Mouse (Mus musculus): ENCODE measurements around the gene Rabggtb. TPM values are rescaled to one million over a fixed set of nuclear protein-coding genes. Genes with fewer than 3 reads are reported as not detected.
"Not testable (repeated sequence)": the region's sequence is repeated elsewhere in the genome, so short reads cannot be mapped to it uniquely, and the experiment has no call there.

The Rabggtb gene
- polyA plus RNA-seq, 1 experiment from 2014 or later: 62.2 TPM

DNA sequence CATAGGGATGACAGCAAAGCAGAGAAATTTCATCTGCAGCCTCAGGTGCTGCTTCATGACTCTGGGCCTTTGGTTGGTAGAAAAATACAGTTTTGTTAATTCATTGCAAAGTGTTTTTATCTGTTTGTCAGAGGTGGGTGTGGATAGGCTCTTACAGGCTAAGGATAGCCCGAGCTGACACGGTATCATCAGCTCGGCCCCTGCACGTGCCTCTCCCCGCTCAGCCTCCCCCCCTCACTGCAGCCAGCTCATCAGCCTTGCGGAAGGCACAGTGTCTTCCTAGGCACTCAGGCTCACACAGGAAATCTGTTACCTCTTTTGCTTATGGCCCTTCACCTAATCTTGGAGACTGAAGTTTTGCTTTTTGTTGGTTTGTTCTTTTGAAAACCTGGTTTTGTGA lies 24.7 kb downstream of the Rabggtb start:
- no peak overlapping the region for H3K9ac ChIP-seq (ENCODE audit: low read depth, low read length)
- H3K36me3 ChIP-seq (ENCODE audit: control insufficient read depth, insufficient read depth, low read length): no peaks in the 10 kb centered on the region
- no peaks in the 10 kb centered on the region for H3K4me1 ChIP-seq (ENCODE audit: control insufficient read depth, insufficient read depth, low read depth, low read length)
- H3K9me3 ChIP-seq (ENCODE audit: control insufficient read depth, low read length): no peaks in the 10 kb centered on the region
- no peak for ATAC-seq
- H3K4me3 ChIP-seq (ENCODE audit: low read length): no peak overlapping the region
- H3K27me3 ChIP-seq (replicated peaks; ENCODE audit: control insufficient read depth, insufficient read depth, low read length): no peaks in the 10 kb centered on the region
- 79% methylated on average over 6 of the region's 6 CpGs for WGBS
- no peak overlapping the region for H3K27ac ChIP-seq (ENCODE audit: low read depth, low read length)
- H3K4me2 ChIP-seq (ENCODE audit: low read length): no peak overlapping the region

GRCm38 (mm10) chr3:153886296-153886695 lies 26.5 kb downstream of the Rabggtb start:
- H3K4me3 ChIP-seq (ENCODE audit: low read length): no peak overlapping the region
- no peak for ATAC-seq
- H3K36me3 ChIP-seq (ENCODE audit: control insufficient read depth, insufficient read depth, low read length): no peaks in the 10 kb centered on the region
- no peaks in the 10 kb centered on the region for H3K27me3 ChIP-seq (replicated peaks; ENCODE audit: control insufficient read depth, insufficient read depth, low read length)
- H3K9me3 ChIP-seq (ENCODE audit: control insufficient read depth, low read length): no peaks in the 10 kb centered on the region
- no peaks in the 10 kb centered on the region for H3K4me1 ChIP-seq (ENCODE audit: control insufficient read depth, insufficient read depth, low read depth, low read length)
- no peak overlapping the region for H3K9ac ChIP-seq (ENCODE audit: low read depth, low read length)
- H3K27ac ChIP-seq (ENCODE audit: low read depth, low read length): no peak overlapping the region
- H3K4me2 ChIP-seq (ENCODE audit: low read length): no peak overlapping the region

DNA sequence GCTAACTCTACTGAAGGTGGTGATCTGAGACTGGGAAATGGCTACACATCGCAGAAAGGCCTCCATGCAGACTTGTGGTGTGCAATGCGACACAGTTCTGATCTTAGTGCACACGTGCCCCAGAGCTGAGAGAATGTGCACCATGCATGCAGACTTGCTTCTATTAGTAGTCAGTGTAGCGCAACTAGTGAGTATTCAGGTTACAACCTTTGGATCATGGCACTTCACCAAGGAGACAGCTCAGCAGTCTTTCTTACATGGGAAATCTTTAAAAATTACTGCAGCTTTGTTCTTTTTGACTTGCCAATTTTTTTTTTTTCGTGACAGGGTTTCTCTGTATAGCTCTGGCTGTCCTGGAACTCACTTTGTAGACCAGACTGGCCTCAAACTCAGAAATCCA lies 41.4 kb downstream of the Rabggtb start:
- no peaks in the 10 kb centered on the region for H3K27me3 ChIP-seq (replicated peaks; ENCODE audit: control insufficient read depth, insufficient read depth, low read length)
- no peak overlapping the region for H3K4me2 ChIP-seq (ENCODE audit: low read length)
- no peak overlapping the region for H3K27ac ChIP-seq (ENCODE audit: low read depth, low read length)
- H3K9ac ChIP-seq (ENCODE audit: low read depth, low read length): no peak overlapping the region
- no peak for ATAC-seq
- peaks cover 3% of the 10 kb centered on the region; the same call in 1 of the 2 replicates for H3K4me1 ChIP-seq (ENCODE audit: control insufficient read depth, insufficient read depth, low read depth, low read length)
- 83% methylated on average over 5 of the region's 5 CpGs for WGBS
- H3K36me3 ChIP-seq (ENCODE audit: control insufficient read depth, insufficient read depth, low read length): no peaks in the 10 kb centered on the region
- H3K4me3 ChIP-seq (ENCODE audit: low read length): no peak overlapping the region
- H3K9me3 ChIP-seq (ENCODE audit: control insufficient read depth, low read length): no peaks in the 10 kb centered on the region

DNA sequence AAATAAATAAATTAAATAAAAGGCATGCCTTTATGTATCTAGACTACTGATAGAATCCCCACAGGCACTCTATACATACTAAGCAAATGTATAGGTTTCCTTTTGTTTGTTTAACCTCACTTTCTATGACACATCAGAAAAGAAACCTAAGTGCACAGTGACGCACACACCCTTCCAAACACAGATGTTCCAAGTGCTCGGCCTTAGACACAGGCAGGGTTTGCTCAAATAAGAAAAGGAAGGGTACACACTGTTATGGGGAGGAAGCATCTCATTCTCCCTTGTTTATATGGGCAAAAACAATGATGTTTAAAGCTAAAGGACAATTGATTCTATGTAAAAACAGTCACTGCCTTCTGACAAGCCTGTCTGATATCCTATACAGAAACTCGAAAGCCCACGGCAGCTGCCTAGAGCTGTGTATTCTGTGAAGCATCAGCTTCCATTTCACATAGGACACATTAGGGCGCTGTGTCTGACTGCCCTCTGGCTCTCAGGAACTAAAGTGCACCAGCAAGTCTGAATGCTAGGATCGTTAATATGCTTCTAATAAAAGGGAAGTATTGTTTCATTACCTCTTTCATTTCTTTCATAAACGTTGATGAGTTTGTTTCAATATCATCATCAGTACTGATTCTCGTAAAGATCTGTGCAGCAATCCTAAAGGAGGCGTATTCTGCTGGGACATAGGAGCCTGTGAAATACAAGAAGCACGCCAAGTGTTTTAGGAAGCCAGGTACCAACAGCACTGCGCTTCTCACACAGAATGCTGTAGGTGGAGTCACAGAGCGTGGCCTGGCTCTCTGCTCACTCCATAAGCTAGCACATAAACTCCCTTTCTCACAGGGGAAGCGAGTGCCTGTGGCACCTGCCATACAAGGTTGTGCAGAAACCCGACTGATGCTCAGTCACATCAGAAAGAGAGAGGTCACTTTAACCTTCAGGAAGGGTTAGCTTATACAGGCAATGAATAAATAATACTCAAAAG lies 45.4 kb downstream of the Rabggtb start:
- ATAC-seq: peak; percentile 84
- H3K9me3 ChIP-seq (ENCODE audit: control insufficient read depth, low read length): no peaks in the 10 kb centered on the region

GRCm38 (mm10) chr3:153864636-153865429 lies 48.0 kb downstream of the Rabggtb start:
- H3K36me3 ChIP-seq (ENCODE audit: control insufficient read depth, insufficient read depth, low read length): no peaks in the 10 kb centered on the region
- no peaks in the 10 kb centered on the region for H3K27me3 ChIP-seq (replicated peaks; ENCODE audit: control insufficient read depth, insufficient read depth, low read length)
- WGBS: 86% methylated on average over 4 of the region's 4 CpGs
- no peaks in the 10 kb centered on the region for H3K9me3 ChIP-seq (ENCODE audit: control insufficient read depth, low read length)
- peaks cover 3% of the 10 kb centered on the region; the same call in 1 of the 2 replicates for H3K4me1 ChIP-seq (ENCODE audit: control insufficient read depth, insufficient read depth, low read depth, low read length)
- ATAC-seq: peak; percentile 41; the same call in 1 of the 2 replicates
- no peak overlapping the region for H3K4me3 ChIP-seq (ENCODE audit: low read length)
- no peak overlapping the region for H3K27ac ChIP-seq (ENCODE audit: low read depth, low read length)
- no peak overlapping the region for H3K4me2 ChIP-seq (ENCODE audit: low read length)
- no peak overlapping the region for H3K9ac ChIP-seq (ENCODE audit: low read depth, low read length)

More for the DNA sequence above, 45.4 kb downstream of the Rabggtb start:
- Histone ChIP-seq H3K27me3 (replicated peaks; ENCODE audit: control insufficient read depth, insufficient read depth, low read length) (no peaks in the 10 kb centered on the region), H3K4me3 (ENCODE audit: low read length) (no peak overlapping the region), H3K36me3 (ENCODE audit: control insufficient read depth, insufficient read depth, low read length) (no peaks in the 10 kb centered on the region), H3K4me2 (ENCODE audit: low read length) (no peak overlapping the region), H3K9ac (ENCODE audit: low read depth, low read length) (no peak overlapping the region), H3K27ac (ENCODE audit: low read depth, low read length) (peak overlapping the region; percentile 20; the same call in 1 of the 2 replicates), H3K4me1 (ENCODE audit: control insufficient read depth, insufficient read depth, low read depth, low read length) (peaks cover 3% of the 10 kb centered on the region; the same call in 1 of the 2 replicates)
- 65% methylated on average over 14 of the region's 14 CpGs for WGBS

- Histone ChIP-seq H3K27me3 (replicated peaks; ENCODE audit: control insufficient read depth, insufficient read depth, low read length) (no peaks in the 10 kb centered on the region), H3K9ac (ENCODE audit: low read depth, low read length) (no peak overlapping the region), H3K4me3 (ENCODE audit: low read length) (no peak overlapping the region), H3K4me2 (ENCODE audit: low read length) (no peak overlapping the region), H3K4me1 (ENCODE audit: control insufficient read depth, insufficient read depth, low read depth, low read length) (peaks cover 3% of the 10 kb centered on the region; the same call in 1 of the 2 replicates), H3K36me3 (ENCODE audit: control insufficient read depth, insufficient read depth, low read length) (no peaks in the 10 kb centered on the region), H3K9me3 (ENCODE audit: control insufficient read depth, low read length) (no peaks in the 10 kb centered on the region), H3K27ac (ENCODE audit: low read depth, low read length) (no peak overlapping the region)
- 82% methylated on average over 2 of the region's 2 CpGs for WGBS
- ATAC-seq: no peak
These were observed 49.0 kb downstream of the Rabggtb start for GRCm38 (mm10) chr3:153863816-153864215.

DNA sequence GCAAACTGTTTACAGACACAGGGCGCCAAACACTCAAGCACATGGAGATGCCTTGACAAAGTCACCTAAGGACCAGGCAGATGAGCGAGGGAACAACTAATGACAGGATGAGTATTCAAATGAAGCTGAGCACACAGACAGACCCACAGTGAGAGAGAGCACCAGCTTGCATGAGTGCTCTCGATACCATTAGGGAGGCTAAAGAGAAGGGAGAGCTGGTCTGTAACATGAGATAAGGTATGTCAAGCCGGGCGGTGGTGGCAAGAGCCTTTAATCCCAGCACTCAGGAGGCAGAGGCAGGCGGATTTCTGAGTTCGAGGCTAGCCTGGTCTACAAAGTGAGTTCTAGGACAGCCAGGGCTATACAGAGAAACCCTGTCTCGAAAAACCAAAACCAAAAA lies 52.4 kb downstream of the Rabggtb start:
- H3K9ac ChIP-seq (ENCODE audit: low read depth, low read length); H3K36me3 ChIP-seq (ENCODE audit: control insufficient read depth, insufficient read depth, low read length); H3K9me3 ChIP-seq (ENCODE audit: control insufficient read depth, low read length); H3K4me3 ChIP-seq (ENCODE audit: low read length); H3K27ac ChIP-seq (ENCODE audit: low read depth, low read length); H3K4me1 ChIP-seq (ENCODE audit: control insufficient read depth, insufficient read depth, low read depth, low read length); ATAC-seq; H3K27me3 ChIP-seq (replicated peaks; ENCODE audit: control insufficient read depth, insufficient read depth, low read length); H3K4me2 ChIP-seq (ENCODE audit: low read length): not testable (repeated sequence)
- 93% methylated on average over 7 of the region's 8 CpGs for whole genome bisulfite sequencing

GRCm38 (mm10) chr3:153858350-153859001 lies 54.3 kb downstream of the Rabggtb start:
- Histone ChIP-seq H3K9ac (ENCODE audit: low read depth, low read length) (no peak overlapping the region), H3K4me1 (ENCODE audit: control insufficient read depth, insufficient read depth, low read depth, low read length) (no peaks in the 10 kb centered on the region), H3K4me3 (ENCODE audit: low read length) (no peak overlapping the region), H3K9me3 (ENCODE audit: control insufficient read depth, low read length) (no peaks in the 10 kb centered on the region), H3K36me3 (ENCODE audit: control insufficient read depth, insufficient read depth, low read length) (no peaks in the 10 kb centered on the region), H3K4me2 (ENCODE audit: low read length) (no peak overlapping the region), H3K27ac (ENCODE audit: low read depth, low read length) (no peak overlapping the region), H3K27me3 (replicated peaks; ENCODE audit: control insufficient read depth, insufficient read depth, low read length) (no peaks in the 10 kb centered on the region)
- 84% methylated on average over 10 of the region's 10 CpGs for WGBS
- ATAC-seq: no peak

Measured in hindbrain, embryonic 16.5 days (tissue).